Mouse (Mus musculus): ENCODE measurements at regions not wholly inside any gene's neighbourhood (a gene's known extent, or its start where the extent isn't known, plus 50 kb on each side); places are given as distances from the start of the nearest gene placed in this dataset.

DNA sequence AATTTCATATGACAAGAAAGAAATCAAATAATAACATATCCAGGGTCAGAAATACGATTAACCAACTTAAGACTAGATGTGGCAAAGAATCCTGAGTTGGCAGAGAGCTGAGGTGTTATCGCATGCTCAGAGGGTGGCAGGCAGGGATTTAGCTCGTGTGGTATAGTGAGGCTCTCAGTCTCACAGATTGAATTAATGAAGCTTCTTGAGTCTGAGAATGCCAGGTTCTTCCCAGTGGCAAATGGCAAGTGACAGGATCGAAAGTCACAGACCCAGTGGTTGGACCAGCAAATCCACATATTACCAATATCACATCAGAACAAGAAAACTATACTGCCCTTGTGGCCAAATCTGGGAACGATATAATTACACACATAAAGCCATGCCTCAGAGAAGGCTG is 101.3 kb upstream of the Peli2 start:
- no peak for TF ChIP-seq GATA1 (IDR thresholded peaks at IDR 0.05; ENCODE audit: borderline replicate concordance, low read length)
- TF ChIP-seq FLI1 (IDR thresholded peaks at IDR 0.05; ENCODE audit: low read length) = no peak
